Mouse (Mus musculus) limb, embryonic 11.5 days (tissue): ENCODE results near the gene Chmp5. TPM values are rescaled to one million over a fixed set of nuclear protein-coding genes. Genes with fewer than 3 reads are reported as not detected.
"Not testable (repeated sequence)": the region's sequence is repeated elsewhere in the genome, so short reads cannot be mapped to it uniquely, and the experiment has no call there.

Experiments
- ATAC-seq: fragments of 200-750 bp; cut with Nextera tagmentation; 2 replicates; pipeline ENCODE4 v1.8.0; 2017; ENCODE audit warnings: low read depth; ENCODE audit not compliant: insufficient number of reproducible peaks, low FRiP score, low TSS enrichment
- DNase-seq: peaks from one replicate; pipeline ENCODE4 v3.0.0-alpha.2; 2015; ENCODE audit warnings: low spot score
- H3K27ac ChIP-seq: fragments of 300-500 bp; sonication (generic); replicated peaks from 2 replicates; pipeline ENCODE4 v1.5.1; 2014; ENCODE audit warnings: low read depth, mild to moderate bottlenecking, low read length
- H3K27me3 ChIP-seq: fragments of 300-500 bp; sonication (generic); 2 replicates; pipeline ENCODE4 v1.6.1; 2014; ENCODE audit warnings: mild to moderate bottlenecking, low read length, mixed read lengths; ENCODE audit not compliant: control insufficient read depth, insufficient read depth
- H3K36me3 ChIP-seq: fragments of 300-500 bp; sonication (generic); 2 replicates; pipeline ENCODE4 v1.6.1; 2014; ENCODE audit warnings: mild to moderate bottlenecking, low read length, moderate library complexity, mixed read lengths; ENCODE audit not compliant: control insufficient read depth, insufficient read depth
- H3K4me1 ChIP-seq: fragments of 300-500 bp; sonication (generic); 2 replicates; pipeline ENCODE4 v1.6.1; 2014; ENCODE audit warnings: low read length, mixed read lengths; ENCODE audit not compliant: control insufficient read depth, insufficient read depth
- H3K4me2 ChIP-seq: fragments of 300-500 bp; sonication (generic); 2 replicates; pipeline ENCODE4 v1.6.1; 2014; ENCODE audit warnings: low read depth, mild to moderate bottlenecking, moderate library complexity; ENCODE audit not compliant: severe bottlenecking
- H3K4me3 ChIP-seq: fragments of 300-500 bp; sonication (generic); 2 replicates; pipeline ENCODE4 v1.5.1; 2014; ENCODE audit warnings: low read depth, low read length
- H3K9ac ChIP-seq: fragments of 300-500 bp; sonication (generic); 2 replicates; pipeline ENCODE4 v1.6.1; 2014; ENCODE audit warnings: mild to moderate bottlenecking, low read length
- H3K9me3 ChIP-seq: fragments of 300-500 bp; sonication (generic); 2 replicates; pipeline ENCODE4 v1.6.1; 2016; ENCODE audit warnings: low read length; ENCODE audit not compliant: control insufficient read depth
- WGBS: fragments of 180-500 bp; shearing (Covaris S2); extraction: QIAGEN DNeasy Blood & Tissue Kit; methylation state at CpG from one replicate; pipeline ENCODE4 v1.1.7; 2014; 5-methylcytosine and 5-hydroxymethylcytosine counted together
- polyA plus RNA-seq: library from polyadenylated mRNA; unstranded; fragments of >200 nt; fragmentation: Nextera tagmentation; extraction: Ambion mirVana; gene quantifications from 2 replicates; pipeline ENCODE4 v1.2.1, GENCODE M21; 2014

The Chmp5 gene
- polyA plus RNA-seq, 1 experiment from 2014 or later = 115 TPM

DNA sequence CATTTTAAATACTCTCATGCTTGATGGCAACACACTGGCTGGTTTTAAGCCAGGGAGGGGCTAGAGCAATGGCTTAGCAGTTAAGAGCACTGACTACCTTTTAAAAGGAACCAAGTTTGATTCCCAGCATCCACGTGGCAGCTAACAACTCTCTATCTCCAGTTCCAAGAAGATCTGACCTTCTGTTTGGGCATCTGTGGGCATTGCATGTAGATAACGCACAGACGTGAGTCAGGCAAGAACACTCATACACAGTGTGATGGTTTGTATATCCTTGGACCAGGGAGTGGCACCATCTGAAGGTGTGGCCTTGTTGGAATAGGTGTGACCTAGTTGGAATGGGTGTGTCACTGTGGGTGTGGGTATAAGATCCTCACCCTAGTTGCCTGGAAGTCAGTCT lies 13.8 kb upstream of the Chmp5 start:
- H3K4me3 ChIP-seq, ATAC-seq, H3K4me2 ChIP-seq, H3K9ac ChIP-seq, H3K4me1 ChIP-seq, DNase-seq, H3K27ac ChIP-seq, H3K27me3 ChIP-seq, H3K9me3 ChIP-seq: not testable (repeated sequence)
- WGBS = 88% methylated on average over 3 of the region's 3 CpGs
- H3K36me3 ChIP-seq = peaks cover 28% of the 10 kb centered on the region

DNA sequence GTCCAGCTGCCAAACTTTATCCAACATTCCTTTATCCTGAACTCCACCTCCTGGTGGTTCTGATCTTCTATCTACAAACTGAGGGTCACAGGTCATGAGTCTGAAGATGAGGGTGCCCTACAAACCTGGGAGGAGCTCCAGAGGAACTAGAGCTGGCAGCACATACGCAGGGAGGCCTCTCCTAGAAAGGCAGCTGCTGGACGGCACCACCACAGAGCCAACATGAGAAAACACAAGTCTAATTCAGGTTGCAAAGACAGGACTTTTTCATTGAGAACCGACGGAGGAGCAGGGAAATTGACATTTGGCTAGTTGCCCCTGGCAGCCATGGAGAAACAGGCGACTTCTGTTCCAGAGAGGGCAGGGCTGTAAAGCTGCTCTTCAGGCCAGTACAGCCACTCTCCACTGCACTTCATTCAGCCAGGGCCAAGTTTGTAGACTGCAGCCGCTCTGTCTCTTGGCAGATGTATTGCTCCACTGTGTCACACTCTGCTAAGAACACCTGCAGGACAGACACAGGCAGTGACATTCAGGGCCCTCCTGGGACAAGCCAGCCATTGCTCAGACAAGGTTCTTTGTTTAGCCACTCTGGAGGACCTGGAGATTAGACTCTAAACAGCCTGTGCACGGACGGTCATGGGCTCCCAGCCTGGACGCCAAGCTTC lies 11.9 kb upstream of the Chmp5 start:
- WGBS = 93% methylated on average over 9 of the region's 9 CpGs
- H3K9me3 ChIP-seq = no peaks in the 10 kb centered on the region
- peaks cover 43% of the 10 kb centered on the region for H3K36me3 ChIP-seq
- H3K27ac ChIP-seq = no peak overlapping the region
- ATAC-seq (no peak), DNase-seq (no peak)
- H3K4me2 ChIP-seq = no peak overlapping the region
- H3K4me1 ChIP-seq = no peaks in the 10 kb centered on the region
- H3K9ac ChIP-seq = no peak overlapping the region
- H3K27me3 ChIP-seq = no peaks in the 10 kb centered on the region
- H3K4me3 ChIP-seq = no peak overlapping the region

DNA sequence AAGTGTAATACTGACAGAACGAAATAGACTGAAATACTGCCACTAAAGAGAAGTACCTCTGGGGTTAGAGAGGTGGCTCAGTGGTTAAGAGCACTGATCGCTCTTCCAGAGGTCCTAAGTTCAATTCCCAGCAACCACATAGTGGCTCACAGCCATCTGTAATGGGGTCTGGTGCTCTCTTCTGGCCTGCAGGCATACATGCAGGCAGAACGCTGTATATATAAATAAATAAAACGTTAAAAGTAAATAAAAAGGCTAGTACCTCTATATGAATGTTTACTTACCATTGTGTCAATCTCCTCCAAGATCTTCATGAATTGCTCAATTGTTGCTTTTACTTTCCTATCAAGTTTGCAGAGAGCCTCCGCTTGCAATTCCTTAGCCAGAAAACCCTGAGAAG lies 9.4 kb upstream of the Chmp5 start:
- no peaks in the 10 kb centered on the region for H3K9me3 ChIP-seq
- H3K36me3 ChIP-seq = peaks cover 49% of the 10 kb centered on the region
- H3K4me1 ChIP-seq = no peaks in the 10 kb centered on the region
- DNase-seq = no peak
- no peaks in the 10 kb centered on the region for H3K27me3 ChIP-seq
- no peak overlapping the region for H3K4me3 ChIP-seq
- ATAC-seq = no peak
- H3K9ac ChIP-seq = no peak overlapping the region
- H3K4me2 ChIP-seq = no peak overlapping the region
- no peak overlapping the region for H3K27ac ChIP-seq
- 93% methylated on average over 5 of the region's 5 CpGs for WGBS

DNA sequence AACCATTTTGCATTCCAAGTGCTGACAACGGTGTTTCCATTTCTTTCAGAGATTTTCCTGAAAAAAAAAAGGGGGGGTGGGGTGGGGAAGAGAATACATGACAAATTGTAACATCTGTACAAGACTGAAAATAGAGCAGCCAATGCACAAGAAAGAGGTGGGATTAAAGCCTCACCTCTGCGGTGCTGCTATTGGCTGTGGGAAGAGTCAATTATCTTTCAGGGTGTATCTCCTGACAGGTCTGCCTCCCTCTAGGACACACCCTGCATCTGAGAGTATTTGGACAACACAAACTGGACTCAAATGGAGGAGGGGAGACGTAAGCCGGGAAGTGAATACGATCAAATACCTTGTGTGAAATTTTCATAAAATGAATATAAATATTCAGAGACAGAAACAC lies 4.6 kb upstream of the Chmp5 start:
- ATAC-seq (no peak), DNase-seq (no peak)
- no peak overlapping the region for H3K27ac ChIP-seq
- no peaks in the 10 kb centered on the region for H3K9me3 ChIP-seq
- peaks cover 7% of the 10 kb centered on the region; the same call in 1 of the 2 replicates for H3K4me1 ChIP-seq
- no peak overlapping the region for H3K9ac ChIP-seq
- H3K4me3 ChIP-seq = no peak overlapping the region
- no peaks in the 10 kb centered on the region for H3K27me3 ChIP-seq
- no peak overlapping the region for H3K4me2 ChIP-seq
- 95% methylated on average over 5 of the region's 5 CpGs for WGBS
- H3K36me3 ChIP-seq = peaks cover 33% of the 10 kb centered on the region

DNA sequence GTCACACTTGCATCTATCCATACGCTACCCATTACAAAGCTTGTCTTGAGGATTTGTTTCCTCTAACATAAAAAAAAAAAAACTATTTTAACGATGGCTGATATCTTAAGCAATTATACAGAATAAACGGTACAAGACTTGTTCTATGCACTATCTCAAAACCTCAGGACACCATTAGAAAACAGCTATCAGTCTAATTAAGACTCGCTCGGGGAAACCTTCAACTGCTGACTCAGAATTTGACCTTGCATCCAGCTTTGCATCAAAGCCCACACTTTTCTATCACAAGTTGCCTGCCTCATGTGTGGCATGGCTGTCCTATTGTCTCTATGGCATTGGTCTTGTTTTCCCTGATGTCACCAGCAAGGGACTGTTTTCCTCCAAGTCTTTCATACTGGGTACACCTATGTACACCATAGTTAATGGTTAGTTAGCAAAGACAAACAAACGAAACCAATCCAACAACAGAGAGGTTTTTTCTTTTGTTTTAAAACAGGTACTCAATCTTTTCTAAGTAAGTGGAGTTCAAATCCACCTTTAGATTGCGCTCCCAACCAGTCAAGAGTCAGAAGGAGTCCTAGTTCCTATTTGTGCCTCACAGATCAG lies 1.6 kb upstream of the Chmp5 start:
- peaks cover 9% of the 10 kb centered on the region; the same call in 1 of the 2 replicates for H3K36me3 ChIP-seq
- no peak overlapping the region; the same call in 1 of the 2 replicates for H3K9ac ChIP-seq
- no peak overlapping the region for H3K27ac ChIP-seq
- peak overlapping the region; percentile 81 for H3K4me3 ChIP-seq
- DNase-seq (no peak), ATAC-seq (no peak)
- WGBS = 88% methylated on average over 7 of the region's 7 CpGs
- H3K4me1 ChIP-seq = peaks cover 7% of the 10 kb centered on the region; the same call in 1 of the 2 replicates
- H3K9me3 ChIP-seq = no peaks in the 10 kb centered on the region
- H3K27me3 ChIP-seq = no peaks in the 10 kb centered on the region
- peak overlapping the region; percentile 55 for H3K4me2 ChIP-seq

DNA sequence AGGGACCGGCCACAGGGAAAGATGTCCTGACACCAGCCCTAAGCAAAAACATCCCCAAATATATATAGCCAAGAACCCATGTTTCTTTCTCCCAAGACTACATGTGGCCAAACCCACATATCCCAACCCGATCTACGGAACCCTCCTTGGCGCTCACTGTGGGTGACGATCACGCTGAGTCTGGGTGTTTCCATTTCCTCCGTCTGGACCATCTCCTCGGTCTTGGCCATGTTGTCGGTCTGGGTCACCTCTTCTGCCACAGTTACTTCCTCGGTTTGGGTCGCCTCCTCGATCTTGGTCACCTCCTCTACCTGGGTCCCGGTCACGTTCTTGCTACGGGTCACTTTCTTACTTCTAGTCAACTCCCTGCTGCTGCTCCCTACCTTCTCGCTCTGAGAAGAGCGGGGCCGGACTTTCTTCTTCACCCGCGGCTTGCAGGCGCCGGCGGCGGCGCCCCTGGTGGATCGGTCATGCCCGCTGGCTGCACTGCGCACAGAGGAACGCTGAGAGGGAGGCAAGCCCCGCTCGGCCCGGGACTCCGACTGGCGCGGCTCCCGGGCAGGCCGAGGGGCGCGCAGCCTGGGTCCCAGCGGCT lies 545 bp upstream of the Chmp5 start:
- under 1% methylated on average over 40 of the region's 40 CpGs for WGBS
- Histone ChIP-seq H3K4me2 (peak overlapping the region; percentile 55), H3K27ac (peak overlapping the region; percentile 32; the same call in 1 of the 2 replicates), H3K27me3 (no peaks in the 10 kb centered on the region), H3K4me1 (peaks cover 7% of the 10 kb centered on the region; the same call in 1 of the 2 replicates), H3K36me3 (peaks cover 3% of the 10 kb centered on the region; the same call in 1 of the 2 replicates), H3K9me3 (no peaks in the 10 kb centered on the region), H3K9ac (peak overlapping the region; percentile 89), H3K4me3 (peak overlapping the region; percentile 81)
- ATAC-seq (peak; percentile 73), DNase-seq (no peak)

DNA sequence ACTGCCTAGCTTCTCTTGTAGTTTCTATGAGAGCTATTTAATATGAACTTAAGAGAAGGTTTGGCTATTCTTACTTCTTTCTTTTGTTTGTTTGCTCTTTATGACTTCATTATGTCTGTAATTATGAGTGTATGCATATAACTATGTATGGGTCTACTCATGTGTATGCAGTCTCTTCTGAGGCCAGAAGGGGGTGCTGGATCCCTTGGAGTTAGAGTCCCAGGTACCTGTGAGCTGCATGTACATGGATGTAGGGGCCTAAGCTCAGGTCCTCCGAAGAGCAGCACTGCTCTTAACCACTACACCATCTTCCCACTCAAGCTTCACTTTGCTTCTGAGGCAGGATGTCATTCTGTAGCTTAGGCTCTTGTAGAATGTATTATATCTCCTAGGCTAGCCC lies 5.3 kb downstream of the Chmp5 start:
- peaks cover 17% of the 10 kb centered on the region; the same call in 1 of the 2 replicates for H3K36me3 ChIP-seq
- no peaks in the 10 kb centered on the region for H3K27me3 ChIP-seq
- no peak overlapping the region for H3K27ac ChIP-seq
- DNase-seq (no peak), ATAC-seq (no peak)
- WGBS = 96% methylated on average over 1 of the region's 1 CpGs
- no peaks in the 10 kb centered on the region for H3K4me1 ChIP-seq
- H3K4me2 ChIP-seq = no peak overlapping the region
- H3K9me3 ChIP-seq = no peaks in the 10 kb centered on the region
- H3K9ac ChIP-seq = no peak overlapping the region
- no peak overlapping the region for H3K4me3 ChIP-seq

DNA sequence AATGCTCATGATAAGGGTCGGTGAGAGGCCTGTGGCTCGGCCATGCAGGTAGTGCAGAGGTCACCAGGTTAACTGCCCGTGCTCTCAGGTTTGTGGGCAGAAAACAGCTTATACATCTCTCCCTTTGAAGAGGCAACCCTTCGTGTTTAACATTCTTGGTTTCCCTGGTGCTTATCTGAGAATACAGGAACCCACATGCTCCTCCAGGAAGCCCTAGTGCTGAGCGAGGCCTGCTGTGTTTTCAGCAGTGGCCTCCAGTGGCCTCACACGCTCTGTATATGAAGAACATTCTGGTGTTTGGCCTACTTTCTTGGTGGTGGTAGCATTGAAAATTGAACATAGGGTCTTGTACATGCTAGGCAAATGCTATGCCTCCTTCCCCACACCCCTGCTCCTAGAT lies 7.7 kb downstream of the Chmp5 start:
- Histone ChIP-seq H3K9me3 (no peaks in the 10 kb centered on the region; the same call in 1 of the 2 replicates), H3K4me3 (no peak overlapping the region), H3K27ac (no peak overlapping the region), H3K36me3 (peaks cover 30% of the 10 kb centered on the region; the same call in 1 of the 2 replicates), H3K9ac (no peak overlapping the region), H3K4me2 (no peak overlapping the region), H3K27me3 (no peaks in the 10 kb centered on the region), H3K4me1 (no peaks in the 10 kb centered on the region)
- no peak for ATAC-seq
- no peak for DNase-seq
- 93% methylated on average over 6 of the region's 6 CpGs for WGBS
